Mouse (Mus musculus) c-Kit-positive CD71-positive TER-119-negative erythroid progenitor cells, embryonic 14.5 days (primary cell): ENCODE results near the gene Cbx7.

Experiments used
- DNase-seq: peaks from one replicate; pipeline ENCODE4 v3.0.0-alpha.2; 2013; ENCODE audit warnings: low read depth

Cbx7 gene

DNA sequence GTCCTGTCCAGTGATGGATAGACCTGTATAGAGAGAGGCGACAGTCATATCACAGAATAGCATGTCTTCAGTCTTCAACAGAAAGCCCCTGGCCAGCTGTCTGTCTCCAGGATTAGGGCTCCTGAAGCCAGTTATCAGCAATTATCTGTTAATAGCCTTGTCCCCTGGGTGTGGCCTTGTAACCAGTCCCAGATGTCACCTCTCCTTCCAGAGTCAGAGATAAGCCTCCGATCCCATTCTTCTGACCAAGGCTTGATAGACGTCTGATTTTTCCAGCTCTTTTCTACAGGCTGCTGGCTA lies 77.1 kb downstream of the Cbx7 start:
- DNase-seq: peak; percentile 28

- no peak for DNase-seq
Observed at GRCm38 (mm10) chr15:79892995-79893823, 77.7 kb downstream of the Cbx7 start.

DNA sequence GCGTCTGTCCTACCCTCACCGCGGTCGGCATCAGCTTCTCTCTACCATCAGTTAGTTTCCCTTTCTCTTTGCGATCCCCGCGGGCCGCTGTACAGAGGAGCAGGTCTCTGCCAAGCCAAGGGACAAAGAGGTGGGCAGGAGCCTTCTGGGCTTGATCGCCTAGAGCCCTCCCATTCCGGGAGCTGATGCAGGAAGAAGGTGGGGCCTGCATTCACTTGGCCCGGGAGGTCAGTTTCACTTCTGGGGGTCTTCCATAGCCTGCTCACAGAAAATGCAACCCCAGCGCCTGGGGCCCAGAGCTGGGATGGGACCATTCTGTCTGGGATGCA lies 78.7 kb downstream of the Cbx7 start:
- DNase-seq: peak; percentile 54

DNA sequence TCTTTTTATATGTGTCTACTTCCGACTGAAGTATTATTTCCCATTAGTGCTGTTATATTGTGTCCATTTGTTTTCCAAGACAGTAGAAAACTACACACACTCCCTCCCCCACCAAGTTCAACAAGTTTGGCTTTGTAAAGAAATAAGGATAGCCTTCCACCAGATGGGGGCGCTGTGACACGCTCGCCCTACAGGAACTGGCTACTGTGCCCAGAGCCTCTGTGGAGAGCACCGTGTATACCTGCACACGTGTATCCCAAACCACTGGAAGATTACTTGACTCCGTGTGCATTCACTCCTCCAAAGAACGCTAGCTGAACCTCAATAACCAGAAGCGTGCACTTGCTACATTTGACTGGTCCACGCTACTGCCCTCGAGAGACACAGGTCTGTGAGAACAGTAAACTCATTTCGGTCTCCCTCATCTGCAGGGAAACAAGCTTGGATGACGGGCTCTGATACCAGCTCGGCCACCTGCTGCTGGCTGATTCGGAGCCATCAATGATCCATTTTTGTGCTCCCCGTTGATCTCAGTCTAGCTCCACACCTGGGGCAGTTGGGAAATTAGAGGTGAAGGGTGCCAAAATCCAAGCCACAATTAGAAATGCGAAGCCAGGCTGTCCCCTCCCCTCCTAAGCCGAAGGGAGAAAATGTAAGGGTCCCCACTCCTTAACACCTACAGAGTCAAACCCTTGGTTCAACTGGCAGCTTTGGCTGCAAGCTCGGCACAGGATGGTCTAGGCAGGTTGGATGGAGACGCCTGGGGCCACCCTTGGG lies 79.3 kb downstream of the Cbx7 start, which contains the start of gene Apobec3:
Apobec3 (plus strand) TSS at position 224 of the 777 bp plus-strand sequence.
- DNase-seq: peak; percentile 83

DNA sequence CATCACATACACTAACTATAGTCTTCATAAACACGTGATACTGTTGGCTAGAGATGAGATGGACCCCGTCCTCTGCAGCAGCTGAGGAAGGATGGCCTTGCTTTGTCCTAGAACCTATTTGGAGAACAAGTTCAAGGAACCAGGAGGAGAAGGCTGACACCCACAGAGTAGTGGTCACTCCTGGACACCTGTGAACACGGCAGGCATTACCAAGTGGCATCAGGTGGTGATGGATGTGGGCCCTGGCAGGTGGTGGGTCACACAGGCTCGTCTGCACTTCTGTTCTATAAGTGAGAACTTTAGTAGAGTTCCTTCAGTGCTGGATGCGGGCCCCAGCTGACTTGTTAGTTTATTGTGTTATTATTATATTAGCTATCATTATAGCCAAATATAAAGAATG lies 86.1 kb downstream of the Cbx7 start:
- no peak for DNase-seq

- peak; percentile 67 for DNase-seq
Observed at GRCm38 (mm10) chr15:79883352-79883822, 87.5 kb downstream of the Cbx7 start.

GRCm38 (mm10) chr15:79882623-79883267 lies 88.2 kb downstream of the Cbx7 start:
- no peak for DNase-seq

- no peak for DNase-seq
Observed at GRCm38 (mm10) chr15:79880477-79880876, 90.4 kb downstream of the Cbx7 start.

GRCm38 (mm10) chr15:79879319-79879718 lies 91.6 kb downstream of the Cbx7 start:
- DNase-seq: no peak

DNA sequence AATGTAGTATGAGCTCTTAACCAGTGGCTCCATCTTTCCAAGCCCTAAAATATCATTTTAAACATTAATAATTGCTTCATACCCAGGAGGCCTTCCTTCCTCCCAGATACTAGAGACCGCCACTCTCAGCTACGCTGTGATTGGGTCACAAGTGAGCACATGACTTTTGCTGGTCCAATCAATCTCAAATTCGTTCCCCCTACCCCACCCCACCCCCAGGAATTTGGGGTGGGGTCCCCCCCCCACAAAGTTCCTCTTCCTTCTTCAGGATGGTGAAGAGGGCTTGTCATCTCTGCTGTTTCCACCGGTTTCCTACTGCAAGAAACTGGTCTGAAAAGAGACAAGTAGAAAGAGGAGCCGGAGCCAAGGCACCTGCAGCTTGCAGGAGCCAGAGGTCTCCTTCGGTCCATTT lies 92.2 kb downstream of the Cbx7 start:
- DNase-seq: no peak

GRCm38 (mm10) chr15:79875261-79875995 lies 95.5 kb downstream of the Cbx7 start:
- no peak for DNase-seq

DNA sequence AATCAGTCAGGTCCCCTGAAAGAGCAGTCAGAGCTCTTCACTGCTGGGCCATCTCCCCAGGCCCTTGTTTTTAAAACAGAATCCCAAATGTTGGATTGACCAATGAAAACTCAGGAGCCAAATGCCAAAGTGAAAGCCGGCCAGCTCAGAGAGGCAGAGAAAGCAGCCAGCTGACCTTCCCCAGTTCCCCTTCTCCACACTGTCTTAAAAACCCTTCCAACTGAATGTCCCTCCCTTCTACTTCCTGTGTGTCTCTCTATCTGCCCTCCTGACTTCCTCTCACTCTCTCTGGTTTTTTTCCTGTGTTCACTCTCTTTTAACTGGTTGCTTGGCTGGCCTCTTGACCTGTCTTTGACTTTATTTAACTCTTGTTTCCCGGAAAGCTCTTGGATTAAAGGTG lies 96.9 kb downstream of the Cbx7 start:
- DNase-seq: no peak

DNA sequence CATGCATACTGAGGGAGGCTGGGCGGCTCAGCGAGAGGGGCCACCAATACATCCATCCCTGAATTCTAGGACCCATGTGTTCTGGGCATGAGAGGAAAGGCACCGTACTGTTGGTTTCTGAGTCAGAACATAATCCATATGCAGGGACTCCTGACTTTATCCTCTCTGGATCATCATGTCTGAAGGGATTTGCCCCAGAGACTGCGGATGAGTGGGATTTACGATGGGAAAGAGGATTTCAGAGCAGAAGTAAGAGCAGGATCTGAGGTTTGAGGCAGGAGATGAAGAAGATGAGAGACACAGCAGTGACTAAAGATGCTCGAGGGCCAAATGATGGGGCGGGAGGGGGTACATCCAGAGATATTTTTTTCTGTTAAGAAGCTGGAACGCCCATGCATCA lies 97.4 kb downstream of the Cbx7 start:
- DNase-seq: no peak

- DNase-seq: no peak
Observed at GRCm38 (mm10) chr15:79867260-79868002, 103.5 kb downstream of the Cbx7 start.
